Mouse (Mus musculus) olfactory bulb, adult 2 months (tissue): ENCODE measurements at regions not wholly inside any gene's neighbourhood (a gene's known extent, or its start where the extent isn't known, plus 50 kb on each side); places are given as distances from the start of the nearest gene placed in this dataset.

Experiments used
- H3K27ac ChIP-seq: fragments of 200-500 bp; 2 replicates; pipeline ENCODE4 v1.5.1; 2012; ENCODE audit warnings: low read depth, low read length; ENCODE audit not compliant: insufficient read depth
- H3K4me1 ChIP-seq: fragments of 200-500 bp; 2 replicates; pipeline ENCODE4 v1.6.1; 2012; ENCODE audit warnings: low read length; ENCODE audit not compliant: control insufficient read depth, insufficient read depth
- H3K4me3 ChIP-seq: fragments of 200-500 bp; 2 replicates; pipeline ENCODE4 v1.5.1; 2012; ENCODE audit warnings: mild to moderate bottlenecking, low read depth, low read length, moderate library complexity; ENCODE audit not compliant: insufficient read depth
- CTCF ChIP-seq: fragments of 200-500 bp; IDR thresholded peaks from 2 replicates; pipeline ENCODE4 v1.5.1; 2012; ENCODE audit warnings: low read depth, mild to moderate bottlenecking, low read length, moderate library complexity; ENCODE audit not compliant: insufficient read depth
- POLR2A ChIP-seq: fragments of 200-500 bp; IDR thresholded peaks from 2 replicates; pipeline ENCODE4 v1.6.1; 2012; ENCODE audit warnings: mild to moderate bottlenecking, low read depth, low read length, moderate library complexity; ENCODE audit not compliant: insufficient read depth
- WGBS: fragments of 180-500 bp; shearing (Covaris S2); methylation state at CpG from one replicate; pipeline ENCODE4 v1.1.7; 2018; 5-methylcytosine and 5-hydroxymethylcytosine counted together

GRCm38 (mm10) chr13:60071595-60071994 lies 105.6 kb downstream of the Gas1 start:
- no peak overlapping the region for H3K27ac ChIP-seq
- no peak overlapping the region for H3K4me3 ChIP-seq
- no peaks in the 10 kb centered on the region for H3K4me1 ChIP-seq
- no peak for TF ChIP-seq CTCF
- TF ChIP-seq POLR2A, result no peak
- 51% methylated on average over 9 of the region's 9 CpGs for WGBS

DNA sequence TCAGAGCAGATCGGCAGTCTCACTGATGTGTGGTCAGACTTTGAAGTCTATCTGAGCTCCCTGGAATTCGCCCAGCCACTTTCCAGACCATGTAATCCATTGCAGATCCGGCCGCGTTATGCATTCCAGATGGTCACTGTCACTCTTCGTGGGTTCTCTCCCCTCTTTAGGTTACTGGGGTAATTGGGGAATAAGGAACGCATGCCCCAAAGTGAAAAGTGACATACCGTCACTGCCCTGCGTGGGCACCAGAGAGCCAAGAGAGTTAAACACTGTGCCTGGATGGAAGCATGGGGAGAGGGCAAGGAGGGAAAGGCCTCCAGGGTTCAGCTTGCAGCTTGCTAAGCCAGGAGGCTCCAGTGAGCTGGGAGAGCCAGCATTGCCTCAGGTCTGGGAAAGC lies 108.0 kb downstream of the Gas1 start:
- Histone ChIP-seq H3K27ac (no peak overlapping the region), H3K4me1 (no peaks in the 10 kb centered on the region), H3K4me3 (no peak overlapping the region)
- no peak for TF ChIP-seq CTCF
- no peak for TF ChIP-seq POLR2A
- 76% methylated on average over 9 of the region's 9 CpGs for WGBS

DNA sequence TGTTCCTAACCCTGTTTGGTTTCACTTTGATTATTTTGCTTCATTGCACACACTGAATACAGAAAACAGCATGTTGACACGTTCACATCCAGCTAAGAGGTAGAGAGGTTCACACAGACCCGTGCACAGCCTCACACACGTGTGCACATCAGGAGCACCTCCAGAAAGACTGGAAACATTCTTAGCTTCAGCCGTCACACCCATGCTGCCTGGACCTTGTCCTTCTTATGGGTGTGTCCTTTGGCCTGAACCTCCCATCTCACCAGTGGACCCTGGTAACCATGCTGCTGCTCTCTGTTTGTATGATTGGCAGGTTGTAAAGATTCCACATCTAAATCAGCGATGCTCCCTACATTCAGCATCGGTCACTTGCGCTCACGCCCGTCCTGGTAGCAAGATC lies 109.8 kb downstream of the Gas1 start:
- H3K27ac ChIP-seq, result no peak overlapping the region
- TF ChIP-seq POLR2A, result no peak
- TF ChIP-seq CTCF, result no peak
- WGBS, result 84% methylated on average over 9 of the region's 9 CpGs
- no peaks in the 10 kb centered on the region for H3K4me1 ChIP-seq
- no peak overlapping the region for H3K4me3 ChIP-seq

DNA sequence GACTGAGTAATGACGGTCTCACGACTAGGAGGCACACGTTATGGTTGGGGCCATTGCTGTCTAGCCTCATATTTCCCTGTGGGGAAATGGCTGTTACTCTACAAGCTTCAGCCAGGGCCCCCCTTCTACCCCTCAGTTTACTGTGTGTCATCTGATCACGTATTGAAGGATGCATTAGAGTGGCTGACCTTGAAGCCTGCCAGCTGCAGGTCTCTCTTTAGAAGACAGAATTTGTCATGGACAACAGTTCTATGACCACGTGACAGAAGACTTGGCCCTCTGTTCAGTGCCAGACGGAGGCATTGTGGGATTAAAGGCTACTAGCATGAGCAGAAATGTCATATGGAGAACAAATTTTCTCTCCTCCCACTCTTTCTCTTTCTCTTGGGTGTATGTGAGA lies 115.6 kb downstream of the Gas1 start:
- WGBS, result 87% methylated on average over 6 of the region's 6 CpGs
- H3K27ac ChIP-seq, result no peak overlapping the region
- no peak overlapping the region for H3K4me3 ChIP-seq
- TF ChIP-seq POLR2A (no peak), CTCF (no peak)
- no peaks in the 10 kb centered on the region for H3K4me1 ChIP-seq

- H3K27ac ChIP-seq, result no peak overlapping the region
- H3K4me3 ChIP-seq, result no peak overlapping the region
- H3K4me1 ChIP-seq, result no peaks in the 10 kb centered on the region
- 50% methylated on average over 13 of the region's 13 CpGs for WGBS
- TF ChIP-seq CTCF (no peak), POLR2A (no peak)
Measured at GRCm38 (mm10) chr13:60057761-60058274, 119.3 kb downstream of the Gas1 start.

GRCm38 (mm10) chr13:60054531-60054930 lies 122.6 kb downstream of the Gas1 start:
- no peak for TF ChIP-seq CTCF
- TF ChIP-seq POLR2A, result no peak
- 60% methylated on average over 3 of the region's 3 CpGs for WGBS
- H3K4me3 ChIP-seq, result no peak overlapping the region
- peaks cover 12% of the 10 kb centered on the region; the same call in 1 of the 2 replicates for H3K4me1 ChIP-seq
- no peak overlapping the region for H3K27ac ChIP-seq

DNA sequence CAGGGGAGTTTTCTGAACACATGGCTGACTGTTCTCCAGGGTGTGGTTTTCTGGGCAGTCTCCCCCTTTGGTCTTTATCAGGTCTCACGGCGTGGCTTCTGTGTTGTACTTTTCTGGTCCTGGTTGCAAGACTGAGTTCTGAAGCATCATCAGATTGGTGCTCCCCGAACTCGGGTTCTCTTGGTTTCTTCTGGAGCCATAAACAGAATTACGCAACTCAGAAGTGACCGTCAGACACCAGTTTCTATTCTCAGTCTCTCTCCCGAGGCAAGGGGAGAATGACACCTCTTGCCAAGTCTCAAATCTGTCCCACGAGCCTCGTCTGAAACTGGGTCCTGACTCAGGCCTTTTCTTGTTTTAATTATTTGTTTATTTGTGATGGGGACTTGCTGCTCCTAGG lies 123.1 kb downstream of the Gas1 start:
- TF ChIP-seq CTCF, result no peak
- no peak for TF ChIP-seq POLR2A

DNA sequence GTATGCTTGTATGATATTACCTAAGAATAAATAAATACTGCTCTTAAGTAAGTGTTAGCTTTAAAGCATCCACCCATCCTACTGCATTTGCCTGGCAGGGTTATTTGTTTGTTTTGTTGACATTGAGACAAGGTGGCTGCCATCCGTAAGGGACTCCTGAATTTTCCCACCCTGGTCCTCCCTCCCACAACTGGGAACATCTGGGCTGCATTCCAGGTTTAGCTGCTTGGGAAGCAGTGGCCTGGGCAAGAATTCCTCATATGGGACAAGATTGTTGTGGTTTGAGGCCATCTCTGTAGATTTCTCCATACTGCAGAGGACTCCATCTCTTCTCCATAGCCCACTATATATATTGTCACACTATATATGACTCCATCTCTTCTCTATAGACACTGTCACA lies 125.3 kb downstream of the Gas1 start:
- 89% methylated on average over 1 of the region's 1 CpGs for WGBS

More for the DNA sequence above, 123.1 kb downstream of the Gas1 start:
- WGBS, result 80% methylated on average over 9 of the region's 9 CpGs
- no peak overlapping the region for H3K4me3 ChIP-seq
- no peak overlapping the region for H3K27ac ChIP-seq
- peaks cover 12% of the 10 kb centered on the region for H3K4me1 ChIP-seq

DNA sequence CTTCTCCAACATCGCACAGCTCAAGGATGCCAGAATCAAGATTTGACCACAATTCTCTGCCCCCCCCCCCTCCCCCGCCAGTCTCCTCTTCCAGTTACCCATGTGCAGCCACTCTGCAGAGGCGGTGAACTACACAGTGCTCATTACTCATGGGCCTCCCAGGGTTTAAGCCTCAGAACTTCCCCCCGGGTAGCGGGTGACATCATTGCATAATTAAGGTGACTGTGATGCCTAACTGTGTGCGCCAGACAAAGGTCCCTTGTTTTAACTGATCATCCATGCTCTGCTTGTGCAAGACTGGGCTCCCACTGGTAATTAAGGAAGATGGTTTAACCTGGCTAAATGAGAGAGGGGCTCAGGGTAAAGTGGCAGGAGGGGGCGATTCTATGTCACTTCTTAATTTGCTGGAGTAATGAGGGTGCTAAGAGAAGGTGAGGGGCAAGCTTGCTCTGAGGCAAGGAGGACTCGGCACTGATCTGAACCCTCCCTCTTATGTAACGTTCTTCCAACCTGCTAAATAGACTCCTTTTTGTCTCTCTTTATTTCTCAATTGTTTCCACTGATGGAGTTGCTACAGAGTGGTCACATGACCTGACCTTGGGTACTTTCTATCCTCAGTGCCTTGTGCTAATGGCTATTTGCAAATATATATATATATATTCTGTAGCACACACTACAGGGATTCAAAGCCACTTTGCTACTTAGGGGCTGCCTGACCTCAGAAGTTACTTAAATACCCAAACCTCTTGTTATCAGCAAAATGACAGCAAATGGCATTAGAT lies 126.2 kb downstream of the Gas1 start:
- no peak overlapping the region for H3K27ac ChIP-seq
- H3K4me3 ChIP-seq, result no peak overlapping the region
- TF ChIP-seq CTCF (no peak), POLR2A (no peak)
- H3K4me1 ChIP-seq, result peaks cover 29% of the 10 kb centered on the region
- 20% methylated on average over 9 of the region's 9 CpGs for WGBS

More for the DNA sequence above, 125.3 kb downstream of the Gas1 start:
- no peak overlapping the region for H3K4me3 ChIP-seq
- H3K27ac ChIP-seq, result no peak overlapping the region
- peaks cover 29% of the 10 kb centered on the region for H3K4me1 ChIP-seq
- TF ChIP-seq CTCF (no peak), POLR2A (no peak)
